Mouse (Mus musculus): ENCODE results near the gene Rsc1a1.

Rsc1a1 gene

GRCm38 (mm10) chr4:141654509-141654908 lies 30.9 kb downstream of the Rsc1a1 start:
- no peak for DNase-seq (ENCODE audit: extremely low spot score, low spot score)

- no peak for DNase-seq (ENCODE audit: extremely low spot score, low spot score)
Observed at GRCm38 (mm10) chr4:141653813-141654212, 31.6 kb downstream of the Rsc1a1 start.

DNA sequence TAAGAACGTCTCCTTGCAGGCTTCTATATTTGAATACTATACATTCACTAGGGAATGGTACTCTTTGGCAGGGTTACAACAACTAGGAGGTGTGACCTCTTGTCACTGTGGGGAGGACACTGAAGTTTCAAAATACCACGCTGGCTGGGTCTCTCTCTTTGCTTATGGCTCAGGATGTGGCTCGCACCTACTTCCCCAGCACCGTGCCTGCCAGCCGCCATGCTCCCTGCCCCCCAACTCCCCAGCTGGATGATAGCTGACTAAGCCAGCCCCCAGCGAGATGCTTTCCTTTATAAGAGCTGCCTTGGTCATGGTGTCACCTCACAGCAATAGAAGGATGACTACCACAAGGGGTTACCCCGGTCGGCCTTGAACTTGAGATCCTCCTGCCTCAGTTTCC lies 32.4 kb downstream of the Rsc1a1 start:
- no peak for DNase-seq (ENCODE audit: extremely low spot score, low spot score)

GRCm38 (mm10) chr4:141651944-141652343 lies 33.5 kb downstream of the Rsc1a1 start:
- DNase-seq (ENCODE audit: extremely low spot score, low spot score), result no peak

DNA sequence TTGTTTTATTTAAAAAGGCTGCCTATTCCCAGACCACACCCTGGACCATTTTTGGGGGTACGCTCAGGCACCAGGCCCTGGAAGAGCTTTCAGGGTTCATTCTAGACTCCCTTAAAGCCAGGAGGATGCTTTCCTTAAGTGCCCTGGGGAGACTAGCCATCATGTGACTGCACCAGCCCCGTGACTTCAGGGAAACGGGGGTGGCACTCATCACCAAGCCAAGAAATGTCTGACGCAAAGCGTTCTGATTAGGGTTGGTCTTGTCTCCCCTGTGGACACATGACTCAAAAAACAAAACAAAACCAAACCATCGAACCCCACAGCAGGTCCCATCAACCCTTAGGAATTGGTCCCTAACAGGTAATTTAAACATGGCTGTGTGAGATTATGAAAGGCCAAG lies 34.1 kb downstream of the Rsc1a1 start:
- no peak for DNase-seq (ENCODE audit: extremely low spot score, low spot score)

GRCm38 (mm10) chr4:141649244-141649643 lies 36.2 kb downstream of the Rsc1a1 start:
- no peak for DNase-seq (ENCODE audit: extremely low spot score, low spot score)

- DNase-seq (ENCODE audit: extremely low spot score, low spot score), result no peak
Observed at GRCm38 (mm10) chr4:141648262-141648661, 37.1 kb downstream of the Rsc1a1 start.

DNA sequence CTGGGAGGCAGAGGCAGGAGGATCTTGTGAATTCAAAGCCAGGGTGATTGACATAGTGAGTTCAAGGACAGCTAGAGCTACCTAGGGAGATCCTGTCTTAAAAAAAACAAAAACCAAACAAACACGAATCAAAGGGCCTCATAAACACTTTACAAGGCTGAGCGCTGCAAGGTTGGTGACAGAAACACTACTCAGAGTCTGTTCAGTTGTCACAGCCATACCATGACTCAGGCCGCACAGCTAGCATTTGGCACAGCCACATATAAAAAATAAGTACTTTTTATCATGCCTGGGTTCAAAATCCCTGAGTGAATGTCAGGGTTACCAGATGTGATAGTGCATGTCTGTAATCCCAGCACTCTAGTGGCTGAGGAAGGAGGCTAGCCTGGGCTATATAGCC lies 38.2 kb downstream of the Rsc1a1 start:
- DNase-seq (ENCODE audit: extremely low spot score, low spot score), result no peak

DNA sequence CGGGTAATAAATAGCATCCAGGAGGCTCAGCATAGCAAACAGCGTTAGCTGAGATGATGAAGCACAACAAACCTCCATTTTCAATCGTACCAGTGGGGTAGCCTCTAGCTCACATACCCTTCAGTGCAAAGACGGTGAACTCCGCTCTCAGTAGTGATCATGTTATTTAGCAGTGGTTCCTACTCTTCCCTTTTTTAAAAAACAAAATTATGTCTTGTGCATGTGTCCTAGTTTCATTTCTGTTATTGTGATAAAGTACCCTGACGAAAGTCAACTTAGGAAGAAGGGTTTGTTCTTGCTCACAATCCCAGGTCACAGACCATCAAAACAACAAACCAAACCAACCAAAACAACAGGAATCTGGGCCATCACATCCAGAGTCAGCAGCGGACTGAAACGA lies 39.4 kb downstream of the Rsc1a1 start:
- DNase-seq (ENCODE audit: extremely low spot score, low spot score), result no peak

GRCm38 (mm10) chr4:141643118-141643855 lies 42.1 kb downstream of the Rsc1a1 start:
- no peak for DNase-seq (ENCODE audit: extremely low spot score, low spot score)

GRCm38 (mm10) chr4:141641961-141642811 lies 43.2 kb downstream of the Rsc1a1 start:
- DNase-seq (ENCODE audit: extremely low spot score, low spot score), result no peak

GRCm38 (mm10) chr4:141641353-141641771 lies 44.0 kb downstream of the Rsc1a1 start:
- no peak for DNase-seq (ENCODE audit: extremely low spot score, low spot score)

GRCm38 (mm10) chr4:141639474-141639873 lies 45.9 kb downstream of the Rsc1a1 start:
- no peak for DNase-seq (ENCODE audit: extremely low spot score, low spot score)

DNA sequence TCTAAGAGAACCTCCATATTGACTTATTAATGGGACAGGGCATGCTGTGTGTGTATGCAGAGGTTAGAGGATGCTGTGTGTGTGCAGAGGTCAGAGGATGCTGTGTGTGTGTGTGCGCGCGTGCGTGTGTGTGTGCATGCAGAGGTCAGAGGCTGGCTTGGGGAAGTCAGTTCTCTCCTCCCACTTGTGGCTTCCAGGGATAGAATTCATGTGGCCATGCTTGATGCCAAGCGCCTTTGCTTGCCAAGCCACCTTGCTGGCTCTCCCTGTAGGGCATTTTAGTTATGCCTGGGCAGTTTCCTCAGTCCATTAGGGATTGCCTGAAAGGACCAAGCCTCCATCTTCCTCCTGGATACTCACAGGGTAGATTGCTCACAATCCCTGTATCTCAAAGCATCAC lies 48.7 kb downstream of the Rsc1a1 start:
- no peak for DNase-seq (ENCODE audit: extremely low spot score, low spot score)

DNA sequence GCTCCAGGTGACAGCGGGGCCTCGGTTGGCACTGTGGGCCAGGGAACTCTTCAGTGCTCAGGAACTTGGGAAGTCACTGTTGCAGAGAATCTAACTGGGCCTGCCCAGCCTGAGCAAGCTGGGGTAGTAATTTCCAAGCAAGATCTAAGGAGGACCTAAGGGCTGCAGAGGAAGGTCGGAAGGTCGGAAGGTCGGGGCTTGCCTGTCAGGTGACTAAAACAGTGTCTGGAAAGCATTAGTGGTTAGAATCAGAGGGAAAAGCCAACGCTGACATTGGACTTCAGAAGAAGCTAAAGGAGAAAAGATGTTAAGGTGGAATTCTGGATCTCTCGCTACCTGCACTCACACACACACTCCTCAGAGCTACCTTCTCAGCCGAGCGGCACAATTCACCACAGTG lies 49.4 kb downstream of the Rsc1a1 start:
- no peak for DNase-seq (ENCODE audit: extremely low spot score, low spot score)

Data from neural tube, embryonic 10.5 days (tissue).